Mouse (Mus musculus): ENCODE data around the gene Cnmd. TPM values are rescaled to one million over a fixed set of nuclear protein-coding genes. Genes with fewer than 3 reads are reported as not detected.

The Cnmd gene
- total and polyA plus RNA-seq, 2 experiments from 2014 or later: 0.98 TPM; not detected in 1

DNA sequence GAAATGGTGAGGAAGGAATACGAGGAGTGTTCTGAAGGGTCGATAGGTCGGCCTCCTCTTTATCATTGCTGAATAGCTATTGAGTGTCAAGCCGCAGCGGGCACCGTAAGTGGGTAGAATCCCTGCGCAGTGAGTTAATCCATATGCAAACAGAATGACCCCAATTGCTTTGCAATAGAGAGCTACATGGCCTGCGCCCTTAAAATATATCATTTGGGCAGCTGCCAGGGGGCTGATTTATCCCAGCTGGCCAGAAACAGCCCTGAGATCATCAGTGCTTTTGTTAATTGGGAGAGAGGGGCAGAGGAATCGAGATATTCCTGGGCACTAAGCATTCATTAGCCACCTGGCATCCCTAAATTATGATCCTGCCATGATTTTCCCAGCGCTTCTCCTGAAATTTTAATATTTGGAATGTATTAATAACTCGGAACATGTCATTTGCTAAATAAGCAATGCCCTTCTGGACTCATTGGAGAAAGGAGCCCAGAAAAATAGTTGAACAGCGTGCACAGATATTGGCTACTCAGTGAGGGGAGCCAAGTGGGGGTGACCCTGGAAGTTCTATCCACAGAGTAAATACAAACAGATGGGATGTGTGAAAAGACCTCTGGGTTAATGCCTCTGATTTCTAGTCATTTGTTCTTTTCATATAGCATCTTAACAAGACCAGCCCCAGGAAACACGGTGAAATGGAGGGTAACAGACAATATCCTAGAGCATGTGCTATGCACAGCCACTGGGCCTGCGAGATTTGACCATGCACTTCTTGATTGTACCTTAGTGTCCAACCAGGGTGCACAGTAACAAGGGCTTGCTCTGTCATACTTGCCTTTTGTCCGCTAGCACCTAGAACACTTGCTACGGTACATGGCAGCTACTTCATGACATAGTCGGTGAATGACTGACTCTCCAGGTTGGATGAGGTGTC, 11.4 kb upstream of the Cnmd start:
- no peaks in the 10 kb centered on the region for H3K27me3 ChIP-seq (ENCODE audit: control insufficient read depth, insufficient read depth, low read length)
- 62% methylated on average over 17 of the region's 17 CpGs for WGBS

DNA sequence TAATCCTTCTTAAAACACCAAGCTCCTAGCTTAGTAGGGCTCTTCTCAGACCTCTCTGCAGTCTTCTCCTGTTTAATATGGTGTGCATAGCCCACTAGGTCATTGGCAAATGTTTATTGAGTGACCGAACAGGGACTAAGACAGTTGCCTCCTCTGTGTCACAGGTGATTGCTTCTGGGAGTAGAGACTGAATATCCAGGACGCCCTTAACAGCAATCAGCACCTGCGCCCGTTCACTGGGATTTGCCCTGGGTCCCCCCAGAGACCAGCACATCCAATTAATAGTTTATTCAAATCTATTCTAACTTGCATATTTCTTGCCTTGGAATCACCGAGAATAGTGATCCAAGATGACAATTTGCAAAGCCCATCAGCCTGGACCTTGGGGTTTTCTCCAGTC, 10.6 kb upstream of the Cnmd start:
- TF ChIP-seq EP300 (IDR thresholded peaks at IDR 0.05; ENCODE audit: low read depth) (no peak), CTCF (IDR thresholded peaks at IDR 0.05; ENCODE audit: low read depth) (no peak)
- Histone ChIP-seq H3K9me3 (replicated peaks; ENCODE audit: control insufficient read depth, low read length) (no peaks in the 10 kb centered on the region), H3K4me1 (ENCODE audit: control insufficient read depth, insufficient read depth) (no peaks in the 10 kb centered on the region), H3K4me3 (ENCODE audit: low read depth, low read length) (no peak overlapping the region), H3K36me3 (replicated peaks; ENCODE audit: control insufficient read depth, insufficient read depth, low read length) (no peaks in the 10 kb centered on the region), H3K27me3 (ENCODE audit: control insufficient read depth, insufficient read depth, low read length) (no peaks in the 10 kb centered on the region), H3K9ac (replicated peaks; ENCODE audit: low read depth, low read length) (no peak overlapping the region), H3K4me2 (ENCODE audit: low read depth, low read length) (no peak overlapping the region), H3K27ac (ENCODE audit: low read depth) (no peak overlapping the region)
- DNase-seq (ENCODE audit: low spot score): no peak
- 75% methylated on average over 5 of the region's 5 CpGs for WGBS
- no peak for ATAC-seq (ENCODE audit: insufficient read depth, low read depth)

More for the DNA sequence above, 11.4 kb upstream of the Cnmd start:
- Histone ChIP-seq H3K36me3 (replicated peaks; ENCODE audit: control insufficient read depth, insufficient read depth, low read length) (no peaks in the 10 kb centered on the region), H3K4me2 (ENCODE audit: low read depth, low read length) (no peak overlapping the region), H3K9ac (replicated peaks; ENCODE audit: low read depth, low read length) (no peak overlapping the region), H3K27ac (ENCODE audit: low read depth) (no peak overlapping the region), H3K9me3 (replicated peaks; ENCODE audit: control insufficient read depth, low read length) (no peaks in the 10 kb centered on the region), H3K4me3 (ENCODE audit: low read depth, low read length) (no peak overlapping the region), H3K4me1 (ENCODE audit: control insufficient read depth, insufficient read depth) (no peaks in the 10 kb centered on the region)
- TF ChIP-seq EP300 (IDR thresholded peaks at IDR 0.05; ENCODE audit: low read depth) (no peak), CTCF (IDR thresholded peaks at IDR 0.05; ENCODE audit: low read depth) (no peak)
- DNase-seq (ENCODE audit: low spot score) (no peak), ATAC-seq (ENCODE audit: insufficient read depth, low read depth) (no peak)

DNA sequence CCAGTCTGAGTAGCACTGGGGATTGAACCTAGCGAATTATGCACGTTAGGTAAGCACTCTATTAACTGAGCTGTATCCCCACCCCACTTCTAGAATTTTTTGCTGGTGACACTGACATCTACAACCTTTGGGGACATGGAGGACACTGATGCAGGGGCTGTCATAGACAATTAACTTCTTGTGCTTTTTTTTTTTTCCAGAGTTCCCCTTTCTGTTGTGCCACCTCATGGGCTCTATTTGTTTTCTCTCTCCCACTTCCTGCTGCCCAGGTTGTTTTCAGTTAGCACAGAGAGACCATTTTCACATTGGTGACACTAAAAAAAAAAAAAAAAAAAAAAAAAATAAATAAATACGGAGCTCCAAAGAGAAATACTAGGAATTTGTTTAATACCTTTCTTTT, 9.0 kb upstream of the Cnmd start:
- WGBS: 89% methylated on average over 3 of the region's 3 CpGs

DNA sequence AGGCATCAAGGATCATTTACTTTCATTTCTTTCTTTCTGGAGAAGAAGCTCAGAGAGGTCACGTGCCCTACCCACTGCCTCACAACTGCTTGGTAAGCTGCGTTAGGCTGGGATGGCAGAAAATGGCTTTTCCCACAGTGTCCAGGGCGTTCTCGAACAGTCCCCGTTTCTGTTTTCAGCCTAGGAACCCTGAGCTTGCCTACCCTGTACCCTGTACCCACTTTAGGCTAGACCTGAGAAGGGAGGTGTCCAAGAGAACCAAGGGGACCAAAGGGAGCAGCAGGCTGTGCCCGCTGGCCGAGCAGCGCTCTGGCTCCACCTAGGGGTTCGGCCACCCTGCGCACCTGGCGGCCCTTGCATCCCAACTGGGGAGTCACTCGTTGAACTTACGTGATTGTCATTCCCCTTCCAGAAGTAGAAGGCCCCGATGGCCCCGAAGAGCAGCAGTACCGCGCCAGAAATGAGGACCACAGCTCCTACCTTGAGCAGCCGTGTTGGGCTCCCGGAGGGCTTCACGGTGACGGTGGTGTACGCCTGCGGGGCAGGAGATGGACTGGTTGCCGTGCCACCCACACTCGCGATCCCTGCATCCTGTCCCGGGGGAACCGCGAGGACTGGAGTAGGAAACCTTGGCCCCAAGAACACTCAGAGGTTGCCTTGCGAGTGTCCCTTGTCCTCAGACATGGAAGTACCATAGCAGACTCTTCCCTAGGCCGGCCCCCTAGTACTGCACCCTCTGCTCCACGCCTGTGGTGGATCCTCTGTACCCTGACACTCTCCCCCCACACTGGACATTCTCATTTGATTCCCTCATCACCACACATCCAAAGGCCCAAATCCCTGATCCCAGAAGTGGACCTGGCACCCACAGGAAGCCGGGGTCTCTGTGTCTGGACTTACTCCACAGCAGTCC, 709 bp downstream of the Cnmd start:
- Histone ChIP-seq H3K9me3 (replicated peaks; ENCODE audit: control insufficient read depth, low read length) (no peaks in the 10 kb centered on the region), H3K9ac (replicated peaks; ENCODE audit: low read depth, low read length) (no peak overlapping the region), H3K27ac (ENCODE audit: low read depth) (no peak overlapping the region), H3K4me3 (ENCODE audit: low read depth, low read length) (peak overlapping the region; percentile 29), H3K4me2 (ENCODE audit: low read depth, low read length) (peak overlapping the region; percentile 57), H3K4me1 (ENCODE audit: control insufficient read depth, insufficient read depth) (peaks cover 9% of the 10 kb centered on the region; the same call in 1 of the 2 replicates), H3K36me3 (replicated peaks; ENCODE audit: control insufficient read depth, insufficient read depth, low read length) (no peaks in the 10 kb centered on the region), H3K27me3 (ENCODE audit: control insufficient read depth, insufficient read depth, low read length) (no peaks in the 10 kb centered on the region)
- DNase-seq (ENCODE audit: low spot score) (peak; percentile 49), ATAC-seq (ENCODE audit: insufficient read depth, low read depth) (peak; percentile 68)
- 15% methylated on average over 33 of the region's 33 CpGs for WGBS
- TF ChIP-seq EP300 (IDR thresholded peaks at IDR 0.05; ENCODE audit: low read depth) (no peak), CTCF (IDR thresholded peaks at IDR 0.05; ENCODE audit: low read depth) (peak; percentile 73)

More for the DNA sequence above, 9.0 kb upstream of the Cnmd start:
- H3K27ac ChIP-seq (ENCODE audit: low read depth): no peak overlapping the region
- H3K9me3 ChIP-seq (replicated peaks; ENCODE audit: control insufficient read depth, low read length): no peaks in the 10 kb centered on the region
- TF ChIP-seq EP300 (IDR thresholded peaks at IDR 0.05; ENCODE audit: low read depth): no peak
- no peak for TF ChIP-seq CTCF (IDR thresholded peaks at IDR 0.05; ENCODE audit: low read depth)
- no peak overlapping the region for H3K4me3 ChIP-seq (ENCODE audit: low read depth, low read length)
- no peak for ATAC-seq (ENCODE audit: insufficient read depth, low read depth)
- no peaks in the 10 kb centered on the region for H3K36me3 ChIP-seq (replicated peaks; ENCODE audit: control insufficient read depth, insufficient read depth, low read length)
- no peak overlapping the region for H3K4me2 ChIP-seq (ENCODE audit: low read depth, low read length)
- H3K27me3 ChIP-seq (ENCODE audit: control insufficient read depth, insufficient read depth, low read length): no peaks in the 10 kb centered on the region
- DNase-seq (ENCODE audit: low spot score): no peak
- H3K4me1 ChIP-seq (ENCODE audit: control insufficient read depth, insufficient read depth): no peaks in the 10 kb centered on the region
- H3K9ac ChIP-seq (replicated peaks; ENCODE audit: low read depth, low read length): no peak overlapping the region

DNA sequence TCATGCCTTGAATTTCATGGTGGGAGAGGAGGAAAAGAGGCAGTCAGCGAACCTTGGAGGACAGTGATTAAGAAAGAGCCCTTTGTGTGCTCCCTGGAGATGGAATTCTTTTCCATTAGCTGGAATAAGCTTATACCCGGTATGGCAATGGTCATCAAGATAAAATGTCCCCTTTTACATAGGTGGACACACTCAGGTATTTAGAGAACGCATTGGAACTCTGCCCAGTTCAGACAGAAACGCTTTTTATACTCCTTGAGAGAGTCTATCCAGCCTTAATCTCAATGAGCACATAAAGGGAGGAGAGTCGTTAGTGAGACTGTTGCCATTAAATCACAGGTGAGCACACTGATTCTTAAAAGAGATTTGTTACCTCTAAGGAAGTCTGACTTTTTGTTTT, 1.5 kb downstream of the Cnmd start:
- no peaks in the 10 kb centered on the region for H3K27me3 ChIP-seq (ENCODE audit: control insufficient read depth, insufficient read depth, low read length)
- H3K27ac ChIP-seq (ENCODE audit: low read depth): no peak overlapping the region
- no peaks in the 10 kb centered on the region for H3K36me3 ChIP-seq (replicated peaks; ENCODE audit: control insufficient read depth, insufficient read depth, low read length)
- no peak for ATAC-seq (ENCODE audit: insufficient read depth, low read depth)
- H3K4me3 ChIP-seq (ENCODE audit: low read depth, low read length): no peak overlapping the region
- H3K9me3 ChIP-seq (replicated peaks; ENCODE audit: control insufficient read depth, low read length): no peaks in the 10 kb centered on the region
- no peak overlapping the region for H3K9ac ChIP-seq (replicated peaks; ENCODE audit: low read depth, low read length)
- peak overlapping the region; percentile 57; the same call in 1 of the 2 replicates for H3K4me2 ChIP-seq (ENCODE audit: low read depth, low read length)
- TF ChIP-seq EP300 (IDR thresholded peaks at IDR 0.05; ENCODE audit: low read depth) (no peak), CTCF (IDR thresholded peaks at IDR 0.05; ENCODE audit: low read depth) (no peak)
- WGBS: 39% methylated on average over 5 of the region's 5 CpGs
- peaks cover 9% of the 10 kb centered on the region; the same call in 1 of the 2 replicates for H3K4me1 ChIP-seq (ENCODE audit: control insufficient read depth, insufficient read depth)
- no peak for DNase-seq (ENCODE audit: low spot score)
